Mouse (Mus musculus) liver, embryonic 13.5 days (tissue): ENCODE results near the gene Mipol1. TPM values are rescaled to one million over a fixed set of nuclear protein-coding genes. Genes with fewer than 3 reads are reported as not detected.

ENCODE experiments used
- ATAC-seq: fragments of 200-750 bp; cut with Nextera tagmentation; 2 replicates; pipeline ENCODE4 v1.8.0; 2017; ENCODE audit warnings: low read depth, mild to moderate bottlenecking, moderate number of reproducible peaks, moderate library complexity
- DNase-seq: peaks from one replicate; pipeline ENCODE4 v3.0.0; 2022
- H3K27ac ChIP-seq: fragments of 300-500 bp; sonication (generic); 2 replicates; pipeline ENCODE4 v1.5.1; 2015; ENCODE audit warnings: moderate library complexity, mild to moderate bottlenecking, inconsistent platforms
- H3K27me3 ChIP-seq: fragments of 300-500 bp; sonication (generic); 2 replicates; pipeline ENCODE4 v1.6.1; 2015; ENCODE audit warnings: mild to moderate bottlenecking, inconsistent platforms
- H3K36me3 ChIP-seq: fragments of 300-500 bp; sonication (generic); 2 replicates; pipeline ENCODE4 v1.6.1; 2015; ENCODE audit warnings: mild to moderate bottlenecking, inconsistent platforms
- H3K4me1 ChIP-seq: fragments of 300-500 bp; sonication (generic); replicated peaks from 2 replicates; pipeline ENCODE4 v1.6.1; 2015; ENCODE audit warnings: inconsistent platforms
- H3K4me2 ChIP-seq: fragments of 300-500 bp; sonication (generic); 2 replicates; pipeline ENCODE4 v1.6.1; 2015; ENCODE audit warnings: inconsistent platforms, mild to moderate bottlenecking, moderate library complexity
- H3K4me3 ChIP-seq: fragments of 300-500 bp; sonication (generic); replicated peaks from 2 replicates; pipeline ENCODE4 v1.5.1; 2015; ENCODE audit warnings: mild to moderate bottlenecking, inconsistent platforms
- H3K9ac ChIP-seq: fragments of 300-500 bp; sonication (generic); 2 replicates; pipeline ENCODE4 v1.6.1; 2015; ENCODE audit warnings: mild to moderate bottlenecking, inconsistent platforms
- H3K9me3 ChIP-seq: fragments of 300-500 bp; sonication (generic); replicated peaks from 2 replicates; pipeline ENCODE4 v1.6.1; 2016; ENCODE audit warnings: inconsistent platforms
- WGBS: fragments of 180-500 bp; shearing (Covaris S2); methylation state at CpG from one replicate; pipeline ENCODE4 v1.1.7; 2015; ENCODE audit not compliant: insufficient replicate concordance; 5-methylcytosine and 5-hydroxymethylcytosine counted together
- polyA plus RNA-seq: library from polyadenylated mRNA; unstranded; fragments of >200 nt; fragmentation: Nextera tagmentation; extraction: Ambion mirVana; gene quantifications from 2 replicates; pipeline ENCODE4 v1.2.1, GENCODE M21; 2015

Mipol1 gene
- polyA plus RNA-seq, 1 experiment from 2014 or later: 4.2 TPM

DNA sequence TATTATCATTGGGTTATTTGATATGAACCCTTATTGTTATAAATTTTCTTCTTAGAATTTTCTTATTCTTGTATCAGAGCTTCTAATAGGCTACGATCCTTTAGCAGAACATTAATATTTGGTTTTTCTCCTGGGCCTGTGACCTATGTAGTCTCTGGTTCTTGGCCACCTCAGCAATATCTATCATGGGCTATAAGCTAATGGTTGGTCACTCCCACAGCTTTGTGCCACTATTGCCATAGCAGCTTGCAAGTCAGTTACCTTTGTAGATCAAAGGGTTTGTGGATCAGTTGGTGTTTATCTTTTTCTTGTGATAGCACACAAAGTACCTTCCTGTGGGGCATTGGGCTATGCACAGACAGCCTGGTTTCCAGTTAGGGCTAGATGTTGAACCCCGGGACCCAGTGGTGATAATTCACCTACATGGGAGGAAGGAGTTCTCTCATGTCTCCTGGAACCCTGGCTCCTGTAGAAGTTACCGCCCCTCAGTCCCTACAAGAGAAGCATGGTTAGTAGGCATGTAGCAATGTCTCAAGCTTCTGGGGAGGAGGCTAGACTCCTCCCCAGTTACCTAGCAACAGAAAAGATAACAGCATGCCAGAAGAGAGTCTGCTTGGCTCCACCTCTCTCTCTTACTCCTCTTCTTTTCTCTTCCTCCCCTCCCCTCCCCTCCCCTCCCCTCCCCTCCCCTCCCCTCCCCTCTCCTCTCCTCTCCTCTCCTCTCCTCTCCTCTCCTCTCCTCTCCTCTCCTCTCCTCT is 141.7 kb downstream of the Mipol1 start:
- Histone ChIP-seq H3K9ac (no peak overlapping the region), H3K27ac (no peak overlapping the region), H3K4me1 (peaks cover 6% of the 10 kb centered on the region), H3K4me2 (no peak overlapping the region; the same call in 1 of the 2 replicates), H3K36me3 (no peaks in the 10 kb centered on the region), H3K4me3 (no peak overlapping the region), H3K9me3 (no peaks in the 10 kb centered on the region), H3K27me3 (no peaks in the 10 kb centered on the region)
- 67% methylated on average over 3 of the region's 3 CpGs for WGBS
- ATAC-seq (peak; percentile 98), DNase-seq (peak; percentile 12)

DNA sequence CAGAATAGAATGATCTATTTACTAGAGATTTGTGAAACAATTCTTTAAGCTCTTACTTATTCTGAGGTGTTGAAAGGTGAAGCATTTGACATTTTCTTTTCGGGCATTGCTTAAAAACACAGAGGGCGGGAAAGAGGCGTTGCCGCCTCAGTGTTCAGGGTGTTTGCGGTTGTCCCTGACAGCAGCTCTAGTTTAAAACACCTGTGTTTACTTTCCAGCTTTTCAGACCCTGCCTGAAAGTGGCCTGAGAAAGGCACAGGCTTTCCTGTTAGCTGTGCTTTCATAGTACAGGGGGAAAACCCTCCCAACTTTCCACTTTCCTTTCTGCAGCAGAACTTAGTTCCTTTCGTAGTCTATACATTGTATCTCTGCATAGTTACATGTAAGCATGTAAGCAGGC is 152.6 kb downstream of the Mipol1 start:
- Histone ChIP-seq H3K27ac (no peak overlapping the region), H3K9ac (no peak overlapping the region), H3K4me2 (no peak overlapping the region), H3K36me3 (no peaks in the 10 kb centered on the region), H3K9me3 (no peaks in the 10 kb centered on the region), H3K4me3 (no peak overlapping the region), H3K4me1 (no peaks in the 10 kb centered on the region), H3K27me3 (no peaks in the 10 kb centered on the region)
- DNase-seq: no peak
- ATAC-seq: no peak
- 67% methylated on average over 6 of the region's 6 CpGs for WGBS

DNA sequence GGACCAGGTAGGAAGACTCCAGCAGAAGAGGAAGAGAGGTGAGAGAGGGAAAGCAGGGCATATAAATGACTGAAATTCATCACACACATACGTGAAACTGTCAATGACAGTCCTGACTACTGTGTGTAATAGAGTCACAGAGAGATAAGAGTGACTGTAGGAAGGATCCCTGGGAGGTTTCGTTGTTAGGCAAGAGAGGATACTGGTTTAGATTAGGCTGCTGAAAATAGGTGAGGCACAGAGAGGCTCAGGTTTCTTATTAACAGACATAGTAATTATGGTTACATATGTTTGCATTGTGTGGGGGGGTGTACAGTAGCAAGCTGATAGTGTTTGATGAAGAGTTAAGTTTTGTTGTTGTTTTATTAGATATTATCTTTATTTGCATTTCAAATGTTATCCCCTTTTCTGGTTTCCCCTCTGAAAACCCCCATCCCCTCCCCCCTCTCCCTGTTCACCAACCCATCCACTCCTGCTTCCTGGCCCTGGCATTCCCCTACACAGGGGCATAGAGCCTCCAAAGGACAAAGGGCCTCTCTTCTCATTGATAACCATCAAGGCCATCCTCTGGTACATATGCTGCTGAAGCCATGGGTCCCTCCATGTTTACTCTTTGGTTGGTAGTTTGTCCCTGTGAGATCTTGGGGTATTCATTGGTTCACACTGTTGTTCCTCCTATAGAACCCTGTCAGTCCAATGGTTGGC is 157.5 kb downstream of the Mipol1 start:
- Histone ChIP-seq H3K9ac (no peak overlapping the region), H3K36me3 (no peaks in the 10 kb centered on the region), H3K4me3 (no peak overlapping the region), H3K27ac (no peak overlapping the region), H3K4me2 (no peak overlapping the region), H3K27me3 (no peaks in the 10 kb centered on the region), H3K4me1 (no peaks in the 10 kb centered on the region), H3K9me3 (no peaks in the 10 kb centered on the region)
- no peak for DNase-seq
- ATAC-seq: no peak
- WGBS: 65% methylated on average over 2 of the region's 2 CpGs

DNA sequence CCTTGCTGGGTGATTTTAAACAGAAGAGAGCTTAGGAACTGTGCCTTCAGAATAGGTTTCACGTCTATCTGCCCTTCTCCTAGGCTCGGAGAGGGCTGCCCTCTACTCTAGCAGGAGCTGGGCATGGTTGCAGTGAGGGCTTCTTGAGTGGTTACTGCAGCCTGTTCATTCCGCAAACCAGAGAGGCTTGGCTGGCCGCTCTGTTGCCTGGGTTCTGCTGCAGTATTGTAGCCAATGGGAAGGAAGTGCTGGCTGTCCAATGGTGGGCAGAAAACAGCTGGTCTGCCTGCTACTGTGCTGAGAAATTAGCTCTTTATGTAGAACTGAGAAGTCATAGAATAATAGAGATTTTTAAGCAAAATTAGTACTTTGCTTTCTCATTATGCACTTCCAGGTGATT is 169.3 kb downstream of the Mipol1 start:
- H3K4me1 ChIP-seq: peaks cover 5% of the 10 kb centered on the region
- H3K4me2 ChIP-seq: no peak overlapping the region
- ATAC-seq (no peak), DNase-seq (no peak)
- no peak overlapping the region for H3K4me3 ChIP-seq
- H3K27me3 ChIP-seq: no peaks in the 10 kb centered on the region
- WGBS: 50% methylated on average over 4 of the region's 4 CpGs
- H3K27ac ChIP-seq: no peak overlapping the region
- H3K9ac ChIP-seq: no peak overlapping the region
- no peaks in the 10 kb centered on the region for H3K36me3 ChIP-seq
- H3K9me3 ChIP-seq: no peaks in the 10 kb centered on the region

DNA sequence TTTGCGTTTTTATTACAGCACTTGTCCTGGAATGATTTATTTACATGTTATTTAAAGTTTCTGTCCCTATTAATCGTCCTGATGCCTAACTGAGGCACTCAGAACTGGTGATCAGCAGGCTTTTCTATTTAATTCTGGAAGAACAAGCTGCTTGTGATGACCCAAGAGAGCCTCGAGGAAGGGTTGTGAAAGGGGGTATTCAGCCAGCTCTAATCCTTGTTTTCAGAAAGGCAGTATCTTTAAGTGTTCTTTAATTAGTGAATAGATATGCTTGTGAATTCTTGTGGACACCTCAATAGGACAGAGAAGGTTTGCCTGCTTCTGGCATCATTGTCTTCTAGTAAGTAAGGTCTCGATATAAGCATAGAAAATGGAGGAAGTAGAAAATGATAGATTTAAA is 170.0 kb downstream of the Mipol1 start:
- no peaks in the 10 kb centered on the region for H3K27me3 ChIP-seq
- H3K9me3 ChIP-seq: no peaks in the 10 kb centered on the region
- DNase-seq (no peak), ATAC-seq (no peak)
- H3K4me3 ChIP-seq: no peak overlapping the region
- 65% methylated on average over 4 of the region's 4 CpGs for WGBS
- H3K9ac ChIP-seq: no peak overlapping the region
- peaks cover 5% of the 10 kb centered on the region for H3K4me1 ChIP-seq
- no peak overlapping the region for H3K4me2 ChIP-seq
- H3K27ac ChIP-seq: no peak overlapping the region
- H3K36me3 ChIP-seq: no peaks in the 10 kb centered on the region

DNA sequence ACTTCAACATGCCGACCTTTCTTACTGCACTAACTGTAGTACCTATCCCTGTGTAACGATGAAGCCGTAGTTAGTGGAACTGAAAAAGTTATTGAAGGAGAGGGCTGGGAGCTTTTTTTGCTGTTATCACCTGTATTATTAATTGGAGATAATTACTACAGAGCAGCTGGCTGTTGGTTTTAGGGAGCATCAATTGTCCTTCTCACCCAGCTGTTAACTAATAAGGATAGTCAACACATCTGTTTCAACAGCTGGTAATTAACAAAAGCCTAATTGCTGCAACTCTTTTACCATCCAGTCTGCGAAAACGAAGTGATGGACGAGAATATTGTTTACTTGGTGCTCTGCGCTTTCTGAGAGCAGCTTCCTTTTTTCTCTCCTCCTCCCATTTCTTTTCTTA is 170.9 kb downstream of the Mipol1 start:
- H3K4me2 ChIP-seq: no peak overlapping the region
- H3K27me3 ChIP-seq: no peaks in the 10 kb centered on the region
- no peak overlapping the region for H3K27ac ChIP-seq
- H3K9me3 ChIP-seq: no peaks in the 10 kb centered on the region
- H3K4me1 ChIP-seq: peaks cover 5% of the 10 kb centered on the region
- WGBS: 73% methylated on average over 7 of the region's 7 CpGs
- no peaks in the 10 kb centered on the region for H3K36me3 ChIP-seq
- DNase-seq (no peak), ATAC-seq (no peak)
- no peak overlapping the region for H3K4me3 ChIP-seq
- H3K9ac ChIP-seq: no peak overlapping the region

DNA sequence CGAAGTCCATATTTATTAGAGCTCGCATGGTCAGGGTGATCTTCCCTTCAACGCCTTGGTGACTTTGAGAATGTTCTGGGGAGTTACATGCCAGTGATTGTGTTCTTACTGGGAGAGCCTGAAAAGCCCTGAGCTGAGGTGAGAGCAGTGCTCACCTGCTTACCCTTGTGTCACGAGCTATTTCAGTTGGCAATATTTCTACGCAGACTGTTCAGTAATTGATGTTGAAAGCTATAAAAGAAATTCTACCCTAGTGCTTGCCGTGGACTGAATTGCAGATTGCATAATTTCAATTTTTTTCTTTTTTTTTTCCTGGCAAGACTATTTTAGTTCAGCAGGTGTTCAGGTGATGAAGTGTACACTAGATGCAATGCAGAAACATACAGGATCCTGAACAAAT is 172.1 kb downstream of the Mipol1 start:
- no peaks in the 10 kb centered on the region for H3K27me3 ChIP-seq
- peaks cover 5% of the 10 kb centered on the region for H3K4me1 ChIP-seq
- no peaks in the 10 kb centered on the region for H3K36me3 ChIP-seq
- 79% methylated on average over 6 of the region's 6 CpGs for WGBS
- no peak overlapping the region for H3K4me3 ChIP-seq
- no peak overlapping the region for H3K4me2 ChIP-seq
- H3K9me3 ChIP-seq: no peaks in the 10 kb centered on the region
- no peak overlapping the region for H3K9ac ChIP-seq
- no peak overlapping the region for H3K27ac ChIP-seq
- DNase-seq (no peak), ATAC-seq (no peak)

DNA sequence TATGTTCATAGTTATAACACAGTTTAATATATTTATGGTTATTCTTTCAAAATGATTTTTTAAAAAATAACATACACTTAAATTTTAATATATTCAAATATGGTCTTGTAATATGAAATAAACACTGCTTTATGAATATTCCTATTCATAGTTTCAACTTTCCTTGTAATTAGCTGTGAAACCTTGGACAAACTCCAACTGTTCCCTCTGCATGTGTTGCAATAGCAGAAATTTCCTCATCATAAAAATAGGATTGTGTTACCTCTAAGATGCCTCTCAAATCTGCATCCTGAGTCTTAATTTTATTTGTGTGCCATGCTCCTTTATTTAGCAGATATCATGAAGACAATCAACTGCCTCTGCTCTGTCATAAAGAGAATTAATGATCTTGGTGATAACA is 179.7 kb downstream of the Mipol1 start:
- Histone ChIP-seq H3K4me3 (no peak overlapping the region), H3K4me1 (no peaks in the 10 kb centered on the region), H3K9ac (no peak overlapping the region), H3K27me3 (no peaks in the 10 kb centered on the region), H3K4me2 (no peak overlapping the region), H3K36me3 (no peaks in the 10 kb centered on the region), H3K27ac (no peak overlapping the region), H3K9me3 (no peaks in the 10 kb centered on the region)
- ATAC-seq (no peak), DNase-seq (no peak)

DNA sequence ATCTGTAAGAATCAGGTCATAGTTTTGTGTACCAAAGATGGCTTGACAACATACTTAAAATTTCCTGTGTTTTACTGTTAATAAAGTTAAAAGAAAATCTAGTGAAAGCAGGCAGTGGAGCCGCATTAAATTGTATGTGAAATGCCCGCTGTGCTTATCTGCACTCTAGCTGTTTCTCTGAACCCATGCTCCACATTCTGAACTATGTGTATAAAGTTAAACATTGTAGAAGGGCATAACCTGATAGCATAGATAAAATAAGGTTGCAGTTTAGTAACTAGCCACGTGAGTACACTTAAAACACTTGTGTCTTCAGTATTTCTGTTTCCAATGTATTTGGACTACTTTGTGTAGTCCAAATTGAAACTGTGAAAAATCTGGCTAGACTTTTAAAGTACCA is 183.6 kb downstream of the Mipol1 start:
- 58% methylated on average over 3 of the region's 3 CpGs for WGBS
- Histone ChIP-seq H3K27ac (no peak overlapping the region), H3K4me2 (no peak overlapping the region), H3K4me3 (no peak overlapping the region), H3K9me3 (no peaks in the 10 kb centered on the region), H3K36me3 (no peaks in the 10 kb centered on the region), H3K4me1 (no peaks in the 10 kb centered on the region), H3K9ac (no peak overlapping the region), H3K27me3 (no peaks in the 10 kb centered on the region)
- ATAC-seq: no peak
- DNase-seq: no peak

DNA sequence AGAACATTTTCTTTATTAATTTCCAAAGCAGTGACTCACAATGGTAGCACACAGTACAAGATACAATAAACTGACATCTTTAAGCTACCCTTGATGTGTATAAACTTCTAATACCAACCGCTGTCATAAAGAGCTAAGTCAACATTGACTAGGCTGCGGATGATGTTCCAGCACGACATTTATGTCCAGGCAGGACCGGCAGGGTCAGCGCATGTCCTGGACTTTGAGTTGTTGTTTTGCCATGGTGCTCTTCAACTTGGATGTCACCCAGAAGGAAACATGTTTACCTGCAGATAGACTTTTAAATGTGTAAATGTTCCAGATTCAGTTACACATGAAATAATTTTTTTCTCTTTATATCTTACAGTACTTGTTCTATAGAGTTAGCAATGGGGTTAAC is 194.7 kb downstream of the Mipol1 start:
- DNase-seq: no peak
- H3K36me3 ChIP-seq: no peaks in the 10 kb centered on the region
- H3K27ac ChIP-seq: no peak overlapping the region
- no peaks in the 10 kb centered on the region for H3K27me3 ChIP-seq
- H3K9me3 ChIP-seq: no peaks in the 10 kb centered on the region
- ATAC-seq: no peak
- no peak overlapping the region for H3K9ac ChIP-seq
- H3K4me2 ChIP-seq: no peak overlapping the region
- 81% methylated on average over 5 of the region's 5 CpGs for WGBS
- H3K4me3 ChIP-seq: no peak overlapping the region
- no peaks in the 10 kb centered on the region for H3K4me1 ChIP-seq

DNA sequence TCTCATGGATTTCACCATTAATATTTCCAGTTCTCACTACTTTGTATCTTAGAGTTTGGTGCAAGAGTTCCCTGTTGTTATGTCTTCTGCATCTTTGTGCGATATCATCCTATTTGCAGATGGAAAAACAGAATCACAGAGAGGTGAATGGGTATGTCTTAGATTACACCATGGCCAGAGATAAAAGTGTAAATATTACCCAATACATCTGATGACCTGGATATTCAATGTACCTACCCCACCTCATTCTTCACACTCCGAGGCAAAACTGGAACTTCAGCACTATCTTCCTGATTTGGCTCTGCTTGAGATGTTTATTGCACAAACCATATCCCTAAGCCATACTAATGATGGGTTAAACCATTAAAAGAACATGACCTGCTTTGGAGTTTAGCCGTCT is 198.0 kb downstream of the Mipol1 start:
- Histone ChIP-seq H3K4me1 (no peaks in the 10 kb centered on the region), H3K4me3 (no peak overlapping the region), H3K36me3 (no peaks in the 10 kb centered on the region), H3K27me3 (no peaks in the 10 kb centered on the region), H3K9me3 (no peaks in the 10 kb centered on the region), H3K4me2 (no peak overlapping the region), H3K27ac (no peak overlapping the region), H3K9ac (no peak overlapping the region)
- no peak for DNase-seq
- ATAC-seq: no peak
- 73% methylated on average over 3 of the region's 3 CpGs for WGBS

DNA sequence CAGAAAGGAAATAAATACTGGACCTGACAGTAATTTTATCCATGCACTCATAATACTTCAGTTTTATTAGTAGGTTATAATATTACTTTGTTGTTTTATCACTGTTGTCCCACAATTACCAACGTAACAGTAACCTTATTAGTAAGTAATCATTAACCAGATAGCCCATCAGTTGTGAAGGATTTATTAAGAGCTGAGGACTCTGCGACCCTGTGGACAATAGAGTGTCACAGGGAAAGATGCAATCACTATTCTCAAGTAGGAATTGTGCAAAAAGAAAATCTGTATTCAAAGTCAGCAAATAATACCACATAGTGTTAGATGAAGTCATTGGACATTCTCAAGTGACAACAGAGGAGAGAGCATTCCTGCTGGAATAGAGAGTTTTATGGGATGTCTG is 198.5 kb downstream of the Mipol1 start:
- H3K9ac ChIP-seq: no peak overlapping the region
- no peaks in the 10 kb centered on the region for H3K36me3 ChIP-seq
- no peak overlapping the region for H3K27ac ChIP-seq
- no peak for ATAC-seq
- H3K4me2 ChIP-seq: no peak overlapping the region
- no peak for DNase-seq
- no peaks in the 10 kb centered on the region for H3K9me3 ChIP-seq
- no peak overlapping the region for H3K4me3 ChIP-seq
- no peaks in the 10 kb centered on the region for H3K4me1 ChIP-seq
- WGBS: 60% methylated on average over 2 of the region's 2 CpGs
- no peaks in the 10 kb centered on the region for H3K27me3 ChIP-seq
